In genomic region chr4:148723934-148724719, GRCm38 (mm10) we compare ENCODE assay signal across 9 mouse cellular contexts.
DNase-seq lines count a peak whose midpoint lies in the region; ATAC-seq and TF ChIP-seq lines count a peak whose summit lies in the region.
"Had no signal": no experiment of that assay in that cellular context is flagged by ENCODE, and none has a peak within 500 bp of the region (broad histone marks: within the 10 kb centered on the region; RNA-seq: fewer than 3 reads in every experiment).

No protein-coding gene starts in this region.

- no peak for ATAC-seq in heart, embryonic 16.5 days (replicated peaks; ENCODE audit: extremely low read depth, insufficient read depth, low FRiP score)
- peak; percentile 54 for ATAC-seq in embryonic facial prominence, embryonic 11.5 days (replicated peaks; ENCODE audit: insufficient number of reproducible peaks, low FRiP score, low TSS enrichment, low read depth)
- ATAC-seq in intestine, embryonic 15.5 days: peak; percentile 63
- no peak for ATAC-seq in midbrain, postnatal 0 days (ENCODE audit: low FRiP score)
- ATAC-seq in CD4-positive, CD25-positive, alpha-beta regulatory T cell, adult 4 months: no peak

- no peaks in the 10 kb centered on the region for H3K36me3 ChIP-seq in heart, embryonic 16.5 days (ENCODE audit: control insufficient read depth, insufficient read depth)
- no peaks in the 10 kb centered on the region for H3K36me3 ChIP-seq in embryonic facial prominence, embryonic 11.5 days (replicated peaks; ENCODE audit: control insufficient read depth, insufficient read depth, low read depth, low read length)
- no peaks in the 10 kb centered on the region for H3K36me3 ChIP-seq in intestine, embryonic 15.5 days
- H3K36me3 ChIP-seq in midbrain, postnatal 0 days (ENCODE audit: insufficient read depth, low read length): no peaks in the 10 kb centered on the region

- no peak for DNase-seq in heart, adult 9 months (ENCODE audit: low spot score in 2 of 2)
- peak; percentile 59 for DNase-seq in embryonic facial prominence, embryonic 11.5 days (ENCODE audit: low spot score)
- DNase-seq in midbrain, postnatal 0 days (ENCODE audit: low spot score): no peak
- DNase-seq in right cerebral cortex, postnatal 36 days (ENCODE audit: low spot score in 2 of 2): no peak
- no peak for DNase-seq in gastrocnemius, postnatal 10 days
- DNase-seq: right cerebral cortex, postnatal 14 days had no signal

- no peaks in the 10 kb centered on the region for H3K9me3 ChIP-seq in heart, embryonic 16.5 days (replicated peaks; ENCODE audit: control insufficient read depth, low read length)
- H3K9me3 ChIP-seq in embryonic facial prominence, embryonic 11.5 days (replicated peaks; ENCODE audit: control insufficient read depth, low read length): no peaks in the 10 kb centered on the region
- H3K9me3 ChIP-seq in intestine, embryonic 15.5 days: no peaks in the 10 kb centered on the region
- H3K9me3 ChIP-seq in midbrain, postnatal 0 days (ENCODE audit: low read length): no peaks in the 10 kb centered on the region

- no peak for TF ChIP-seq CTCF in midbrain, postnatal 0 days (IDR thresholded peaks at IDR 0.05)

- H3K9ac ChIP-seq in heart, embryonic 16.5 days (ENCODE audit: low read length): peak overlapping the region; percentile 67
- H3K9ac ChIP-seq in embryonic facial prominence, embryonic 11.5 days (replicated peaks; ENCODE audit: low read length): peak overlapping the region; percentile 19
- peak overlapping the region; percentile 6; the same call in 1 of the 2 replicates for H3K9ac ChIP-seq in intestine, embryonic 15.5 days
- H3K9ac ChIP-seq in midbrain, postnatal 0 days (replicated peaks; ENCODE audit: low read length, poor library complexity, severe bottlenecking): 0 out of 2 replicates have a peak overlapping the region, but pooled peaks have one; percentile 13

- H3K4me3 ChIP-seq in heart, embryonic 16.5 days (ENCODE audit: low read length): peak overlapping the region; percentile 47
- H3K4me3 ChIP-seq in embryonic facial prominence, embryonic 11.5 days (ENCODE audit: low read depth, low read length): peak overlapping the region; percentile 28
- H3K4me3 ChIP-seq in intestine, embryonic 15.5 days (replicated peaks): peak overlapping the region; percentile 26
- H3K4me3 ChIP-seq in midbrain, postnatal 0 days (ENCODE audit: low read depth, low read length): peak overlapping the region; percentile 27

- no peak overlapping the region for H3K27ac ChIP-seq in heart, embryonic 16.5 days (ENCODE audit: low read length)
- H3K27ac ChIP-seq in embryonic facial prominence, embryonic 11.5 days (replicated peaks; ENCODE audit: low read depth, low read length): no peak overlapping the region
- no peak overlapping the region for H3K27ac ChIP-seq in intestine, embryonic 15.5 days
- H3K27ac ChIP-seq in midbrain, postnatal 0 days (ENCODE audit: low read depth, low read length): no peak overlapping the region

- H3K4me2 ChIP-seq in heart, embryonic 16.5 days (ENCODE audit: low read depth, low read length): peak overlapping the region; percentile 76
- H3K4me2 ChIP-seq in embryonic facial prominence, embryonic 11.5 days (ENCODE audit: low read depth, low read length): peak overlapping the region; percentile 57
- peak overlapping the region; percentile 74 for H3K4me2 ChIP-seq in intestine, embryonic 15.5 days (replicated peaks)
- H3K4me2 ChIP-seq in midbrain, postnatal 0 days (ENCODE audit: low read depth, low read length, poor library complexity, severe bottlenecking): peak overlapping the region; percentile 56

- H3K27me3 ChIP-seq in heart, embryonic 16.5 days (ENCODE audit: control insufficient read depth, insufficient read depth, low read length): peaks cover 23% of the 10 kb centered on the region
- H3K27me3 ChIP-seq in embryonic facial prominence, embryonic 11.5 days (ENCODE audit: control insufficient read depth, insufficient read depth, low read length): no peaks in the 10 kb centered on the region; the same call in 1 of the 2 replicates
- 0 out of 2 replicates have a peak, but pooled peaks cover 3% of the 10 kb centered on the region for H3K27me3 ChIP-seq in intestine, embryonic 15.5 days (replicated peaks)
- H3K27me3 ChIP-seq in midbrain, postnatal 0 days (ENCODE audit: insufficient read depth, low read length): no peaks in the 10 kb centered on the region

- peaks cover 4% of the 10 kb centered on the region; the same call in 1 of the 2 replicates for H3K4me1 ChIP-seq in heart, embryonic 16.5 days (ENCODE audit: control insufficient read depth, insufficient read depth, low read length)
- no peaks in the 10 kb centered on the region for H3K4me1 ChIP-seq in embryonic facial prominence, embryonic 11.5 days (ENCODE audit: control insufficient read depth, insufficient read depth, low read length)
- H3K4me1 ChIP-seq in intestine, embryonic 15.5 days (replicated peaks): peaks cover 6% of the 10 kb centered on the region; the same call in 1 of the 2 replicates
- H3K4me1 ChIP-seq in midbrain, postnatal 0 days (ENCODE audit: insufficient read depth, low read length): peaks cover 4% of the 10 kb centered on the region; the same call in 1 of the 2 replicates

- WGBS in heart, embryonic 16.5 days: 5% methylated on average over 37 of the region's 39 CpGs
- 3% methylated on average over 31 of the region's 39 CpGs for WGBS in embryonic facial prominence, embryonic 11.5 days
- 5% methylated on average over 38 of the region's 39 CpGs for whole genome bisulfite sequencing in intestine, embryonic 15.5 days
- 5% methylated on average over 23 of the region's 39 CpGs for WGBS in midbrain, postnatal 0 days

Comparison
In these comparisons a context has a peak if more than half of its experiments do, and no peak if none do; other contexts are left out.
1. ATAC-seq: peak in embryonic facial prominence, embryonic 11.5 days (single experiment) and intestine, embryonic 15.5 days (single experiment); none in heart, embryonic 16.5 days (single experiment), midbrain, postnatal 0 days (single experiment) and CD4-positive, CD25-positive, alpha-beta regulatory T cell, adult 4 months (single experiment).
2. H3K9ac ChIP-seq: peak in every context shown above with its lines; median percentile 67 in heart, embryonic 16.5 days; 19 in embryonic facial prominence, embryonic 11.5 days; 13 in midbrain, postnatal 0 days; 6 in intestine, embryonic 15.5 days.
3. Peak in every context shown above with its lines, with median percentiles within 50 percentile points of each other: H3K4me2 ChIP-seq and H3K4me3 ChIP-seq.